Mouse (Mus musculus): ENCODE measurements around the gene Erg28. TPM values are rescaled to one million over a fixed set of nuclear protein-coding genes. Genes with fewer than 3 reads are reported as not detected.

Erg28 gene
- polyA plus RNA-seq, 1 experiment from 2014 or later, result 108 TPM

DNA sequence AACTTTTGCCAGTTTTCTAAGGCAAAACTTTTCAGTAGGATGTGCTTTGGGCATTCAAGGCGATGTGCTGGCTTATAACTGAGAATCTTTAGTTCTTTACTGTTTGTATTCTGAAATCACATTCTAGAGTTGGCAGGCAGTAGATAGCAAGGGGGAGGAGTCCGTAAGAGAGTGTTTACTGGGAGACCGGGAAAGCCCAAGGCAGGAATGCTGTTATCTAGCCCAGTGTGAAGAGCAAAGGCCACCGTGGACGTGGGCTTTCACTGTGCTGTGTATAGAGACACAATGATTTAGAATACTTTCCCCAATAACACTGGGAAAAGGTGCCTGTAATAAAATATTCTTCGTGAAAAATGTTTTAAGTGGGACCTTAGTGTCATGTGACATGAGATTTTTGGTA is 14.6 kb downstream of the Erg28 start:
- WGBS, result 81% methylated on average over 6 of the region's 6 CpGs
- H3K27ac ChIP-seq, result no peak overlapping the region
- H3K4me3 ChIP-seq, result no peak overlapping the region
- H3K9me3 ChIP-seq, result no peaks in the 10 kb centered on the region
- DNase-seq (ENCODE audit: low spot score), result no peak
- peaks cover 43% of the 10 kb centered on the region for H3K36me3 ChIP-seq
- no peaks in the 10 kb centered on the region for H3K27me3 ChIP-seq (ENCODE audit: insufficient read depth, poor library complexity, severe bottlenecking)
- H3K4me1 ChIP-seq (replicated peaks), result no peaks in the 10 kb centered on the region

DNA sequence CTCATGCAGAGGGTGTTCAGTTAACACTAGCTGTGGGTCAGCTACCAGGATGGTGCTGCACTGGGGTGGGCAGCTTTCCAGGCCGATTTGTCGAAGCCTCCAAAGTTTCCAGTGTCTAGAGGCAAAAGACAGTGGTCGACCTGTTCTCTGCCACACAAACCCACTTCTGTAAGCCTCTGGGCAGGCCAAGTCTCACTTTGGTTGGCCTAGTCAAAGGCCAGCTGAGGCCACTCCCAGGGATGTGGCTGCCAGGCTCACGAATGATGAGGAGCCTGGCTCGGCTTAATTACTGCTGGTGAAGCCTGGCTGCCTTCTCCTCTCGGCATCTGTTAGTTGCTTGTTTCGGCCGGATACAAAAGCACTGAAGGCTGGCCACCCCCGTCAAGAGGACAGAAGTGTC is 24.3 kb downstream of the Erg28 start:
- no peak overlapping the region for H3K4me3 ChIP-seq
- DNase-seq (ENCODE audit: low spot score), result no peak
- H3K36me3 ChIP-seq, result no peaks in the 10 kb centered on the region
- H3K27me3 ChIP-seq (ENCODE audit: insufficient read depth, poor library complexity, severe bottlenecking), result no peaks in the 10 kb centered on the region
- no peaks in the 10 kb centered on the region for H3K4me1 ChIP-seq (replicated peaks)
- H3K9me3 ChIP-seq, result no peaks in the 10 kb centered on the region
- H3K27ac ChIP-seq, result no peak overlapping the region
- 64% methylated on average over 9 of the region's 9 CpGs for WGBS

DNA sequence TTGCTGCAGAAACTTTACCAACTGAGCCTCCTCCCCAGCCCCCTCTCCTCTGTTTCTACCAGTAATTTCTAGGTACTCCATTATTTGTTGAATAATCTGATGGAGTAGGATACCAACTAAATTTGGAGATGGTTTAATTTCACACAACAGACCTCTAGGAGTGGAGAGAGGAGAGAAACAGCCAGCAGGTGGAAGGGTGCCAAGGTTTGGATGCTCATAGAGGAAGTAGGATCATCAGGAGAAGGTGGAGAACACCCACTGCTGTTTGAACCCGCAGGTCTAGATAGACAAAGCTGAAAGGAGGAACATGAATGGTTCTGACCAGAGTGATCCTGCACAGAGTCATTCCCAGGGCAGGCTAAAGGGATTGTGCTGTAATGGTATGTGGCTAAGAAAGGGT is 28.8 kb downstream of the Erg28 start:
- WGBS, result 76% methylated on average over 1 of the region's 1 CpGs
- no peak for DNase-seq (ENCODE audit: low spot score)
- no peaks in the 10 kb centered on the region for H3K36me3 ChIP-seq

DNA sequence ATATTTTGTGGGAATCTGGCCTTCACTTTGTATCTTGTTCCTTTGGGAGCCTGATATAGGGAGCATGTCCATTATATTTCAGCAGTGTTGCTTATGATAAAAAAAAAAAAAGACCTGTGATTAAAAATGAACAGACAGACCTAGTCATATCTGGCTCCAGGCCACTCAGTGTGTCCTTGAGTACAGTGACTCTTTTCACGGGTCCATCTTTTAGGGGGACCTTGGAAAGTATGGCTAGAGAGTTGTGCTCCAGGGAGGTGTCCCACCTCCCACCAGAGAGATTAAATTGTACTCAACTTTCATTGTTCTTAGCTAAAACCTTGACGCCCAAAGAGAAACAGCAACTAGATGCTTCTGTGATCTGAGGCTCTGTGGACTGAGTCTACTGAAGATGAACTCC is 30.3 kb downstream of the Erg28 start:
- no peaks in the 10 kb centered on the region for H3K36me3 ChIP-seq
- H3K27me3 ChIP-seq (ENCODE audit: insufficient read depth, poor library complexity, severe bottlenecking), result no peaks in the 10 kb centered on the region
- 84% methylated on average over 2 of the region's 2 CpGs for WGBS
- DNase-seq (ENCODE audit: low spot score), result no peak
- H3K4me1 ChIP-seq (replicated peaks), result peaks cover 6% of the 10 kb centered on the region; the same call in 1 of the 2 replicates
- H3K27ac ChIP-seq, result no peak overlapping the region
- no peaks in the 10 kb centered on the region for H3K9me3 ChIP-seq
- no peak overlapping the region for H3K4me3 ChIP-seq

More for the DNA sequence above, 28.8 kb downstream of the Erg28 start:
- no peak overlapping the region for H3K27ac ChIP-seq
- no peaks in the 10 kb centered on the region for H3K9me3 ChIP-seq
- no peaks in the 10 kb centered on the region for H3K27me3 ChIP-seq (ENCODE audit: insufficient read depth, poor library complexity, severe bottlenecking)
- H3K4me1 ChIP-seq (replicated peaks), result peaks cover 2% of the 10 kb centered on the region; the same call in 1 of the 2 replicates
- H3K4me3 ChIP-seq, result no peak overlapping the region

DNA sequence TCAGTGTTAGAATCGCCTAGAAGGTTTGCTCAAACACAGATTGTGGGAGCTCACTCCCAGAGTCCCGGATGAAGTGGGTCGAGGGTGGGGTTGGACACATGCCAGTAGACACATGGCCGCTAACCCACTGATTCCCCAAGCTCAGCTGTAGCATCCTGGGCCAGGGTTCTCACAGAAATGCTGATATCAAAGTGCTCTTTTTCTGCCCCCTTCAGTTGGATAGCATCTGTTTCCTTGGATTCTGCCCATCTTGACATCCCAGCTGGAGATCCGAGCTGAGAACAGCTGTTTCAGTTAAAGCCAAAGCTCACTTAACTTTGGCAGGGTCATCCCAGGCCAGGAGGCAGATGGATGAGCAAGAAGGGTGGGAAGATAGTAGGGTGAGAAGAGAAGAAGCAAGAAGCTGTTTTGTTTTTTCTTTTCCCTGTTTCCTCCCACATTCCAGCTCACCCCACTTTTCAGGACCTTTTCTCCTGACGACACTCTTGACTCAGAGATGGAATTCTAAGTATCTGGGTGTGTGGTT is 31.5 kb downstream of the Erg28 start:
- Histone ChIP-seq H3K27ac (no peak overlapping the region), H3K4me3 (no peak overlapping the region), H3K9me3 (no peaks in the 10 kb centered on the region), H3K36me3 (no peaks in the 10 kb centered on the region), H3K4me1 (replicated peaks) (peaks cover 6% of the 10 kb centered on the region; the same call in 1 of the 2 replicates), H3K27me3 (ENCODE audit: insufficient read depth, poor library complexity, severe bottlenecking) (no peaks in the 10 kb centered on the region)
- no peak for DNase-seq (ENCODE audit: low spot score)
- 78% methylated on average over 6 of the region's 6 CpGs for WGBS

DNA sequence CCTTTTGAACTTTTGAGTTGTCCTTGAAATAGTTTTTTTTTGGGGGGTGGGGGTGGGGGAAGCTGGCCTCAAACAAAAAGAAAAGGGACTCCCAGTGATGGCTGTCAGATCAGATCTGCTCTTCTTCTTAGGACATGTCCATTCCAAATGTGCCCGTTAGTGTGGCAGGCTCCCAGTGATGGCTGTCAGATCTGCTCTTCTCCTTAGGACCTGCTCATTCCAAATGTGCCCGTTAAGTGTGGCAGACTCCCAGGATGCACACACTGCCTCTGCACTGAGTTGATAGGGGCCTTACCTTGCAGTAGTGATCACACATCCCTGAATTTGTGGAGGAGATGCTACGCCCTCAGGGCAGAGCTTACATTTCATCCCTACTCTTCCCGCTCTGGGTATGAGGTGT is 32.2 kb downstream of the Erg28 start:
- Histone ChIP-seq H3K36me3 (no peaks in the 10 kb centered on the region), H3K4me3 (no peak overlapping the region), H3K27ac (no peak overlapping the region), H3K27me3 (ENCODE audit: insufficient read depth, poor library complexity, severe bottlenecking) (no peaks in the 10 kb centered on the region), H3K9me3 (no peaks in the 10 kb centered on the region), H3K4me1 (replicated peaks) (peaks cover 6% of the 10 kb centered on the region; the same call in 1 of the 2 replicates)
- DNase-seq (ENCODE audit: low spot score), result no peak
- WGBS, result 82% methylated on average over 4 of the region's 4 CpGs

DNA sequence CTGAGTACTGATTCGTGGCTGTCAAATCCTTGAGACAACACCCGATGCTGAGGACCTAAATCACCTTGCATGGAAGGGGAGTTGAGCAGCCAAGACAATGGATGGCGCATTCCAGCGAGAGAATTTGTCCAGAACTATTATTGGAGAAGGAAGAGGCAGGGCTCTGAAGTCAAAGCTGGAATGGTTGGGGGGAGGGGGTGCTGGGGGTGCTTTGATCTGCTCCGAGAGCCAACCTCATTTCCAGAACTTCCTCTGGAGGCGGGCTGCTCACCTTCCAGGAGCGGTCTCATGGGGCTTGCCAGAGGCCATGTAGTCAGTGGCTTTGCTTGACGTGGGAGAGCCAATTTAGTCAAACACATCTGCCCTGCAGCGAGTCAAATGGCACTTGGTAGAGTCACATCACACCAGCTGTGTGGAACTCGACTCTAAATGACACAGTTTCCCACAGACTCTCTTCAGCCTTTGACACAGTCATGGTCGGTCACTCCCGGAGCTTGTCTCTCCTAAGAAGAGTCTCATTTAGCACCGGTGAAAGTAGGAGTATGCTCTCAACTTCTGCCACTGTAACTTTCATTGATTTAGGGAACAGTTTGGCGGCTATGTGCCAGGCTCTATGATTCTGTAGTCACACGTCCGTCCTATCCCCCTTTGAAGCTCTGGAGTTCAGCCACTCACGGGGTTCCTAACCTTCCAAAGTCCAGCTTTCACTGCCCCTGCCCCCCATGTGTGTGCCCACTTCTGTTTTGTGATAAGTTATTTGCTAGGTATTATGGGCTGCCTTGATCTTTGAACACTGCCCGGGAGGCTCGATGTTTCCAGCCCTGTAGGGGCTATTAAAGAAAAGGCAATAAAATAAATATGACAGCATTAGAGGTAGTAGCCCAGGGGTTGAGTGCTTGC is 39.2 kb downstream of the Erg28 start:
- Histone ChIP-seq H3K4me1 (replicated peaks) (peaks cover 14% of the 10 kb centered on the region), H3K36me3 (no peaks in the 10 kb centered on the region), H3K27me3 (ENCODE audit: insufficient read depth, poor library complexity, severe bottlenecking) (no peaks in the 10 kb centered on the region), H3K4me3 (no peak overlapping the region), H3K27ac (no peak overlapping the region), H3K9me3 (no peaks in the 10 kb centered on the region)
- DNase-seq (ENCODE audit: low spot score), result no peak
- WGBS, result 76% methylated on average over 19 of the region's 19 CpGs

DNA sequence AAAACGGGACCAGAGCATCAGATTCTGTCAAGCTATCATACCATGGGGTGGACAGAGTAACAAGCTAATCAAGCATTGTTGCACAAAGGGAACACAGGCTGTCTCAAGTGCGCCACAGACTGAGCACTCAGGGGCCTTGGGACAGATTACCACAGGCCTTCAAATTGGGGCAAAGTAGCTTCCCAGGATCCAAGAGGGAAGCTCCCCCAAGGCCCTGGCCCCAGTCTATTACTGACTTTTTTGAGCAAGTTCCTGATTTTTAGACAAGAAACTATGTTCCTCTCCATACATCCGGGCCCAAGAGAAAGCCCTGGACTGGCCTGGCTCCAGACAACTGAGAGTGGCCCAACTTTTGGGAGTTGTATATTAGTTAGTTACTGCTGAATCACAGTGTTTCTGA is 42.7 kb downstream of the Erg28 start:
- Histone ChIP-seq H3K4me3 (no peak overlapping the region), H3K36me3 (no peaks in the 10 kb centered on the region), H3K27ac (no peak overlapping the region), H3K9me3 (no peaks in the 10 kb centered on the region), H3K4me1 (replicated peaks) (peaks cover 23% of the 10 kb centered on the region), H3K27me3 (ENCODE audit: insufficient read depth, poor library complexity, severe bottlenecking) (no peaks in the 10 kb centered on the region)
- no peak for DNase-seq (ENCODE audit: low spot score)
- 85% methylated on average over 3 of the region's 3 CpGs for WGBS

DNA sequence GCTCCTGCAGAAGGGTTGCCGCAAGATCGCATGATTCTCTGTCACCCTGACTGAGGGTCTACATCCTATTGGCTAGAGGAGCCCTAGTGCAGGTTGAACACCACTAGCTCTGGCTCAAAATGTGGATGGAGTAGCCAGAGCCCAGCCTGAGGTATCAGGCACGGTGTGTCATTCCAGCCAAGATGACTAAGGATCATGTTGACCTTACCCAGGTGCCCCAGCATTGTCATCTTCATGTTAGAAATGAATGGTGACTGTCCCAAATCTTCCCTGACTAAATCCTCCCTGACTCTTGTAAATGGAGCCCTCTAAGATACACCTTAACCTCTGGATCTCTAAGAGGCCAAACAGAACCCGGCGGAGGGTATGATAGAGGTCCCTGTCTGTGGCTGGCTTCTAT is 44.6 kb downstream of the Erg28 start:
- H3K27me3 ChIP-seq (ENCODE audit: insufficient read depth, poor library complexity, severe bottlenecking), result no peaks in the 10 kb centered on the region
- 92% methylated on average over 5 of the region's 5 CpGs for WGBS
- peaks cover 13% of the 10 kb centered on the region for H3K4me1 ChIP-seq (replicated peaks)

DNA sequence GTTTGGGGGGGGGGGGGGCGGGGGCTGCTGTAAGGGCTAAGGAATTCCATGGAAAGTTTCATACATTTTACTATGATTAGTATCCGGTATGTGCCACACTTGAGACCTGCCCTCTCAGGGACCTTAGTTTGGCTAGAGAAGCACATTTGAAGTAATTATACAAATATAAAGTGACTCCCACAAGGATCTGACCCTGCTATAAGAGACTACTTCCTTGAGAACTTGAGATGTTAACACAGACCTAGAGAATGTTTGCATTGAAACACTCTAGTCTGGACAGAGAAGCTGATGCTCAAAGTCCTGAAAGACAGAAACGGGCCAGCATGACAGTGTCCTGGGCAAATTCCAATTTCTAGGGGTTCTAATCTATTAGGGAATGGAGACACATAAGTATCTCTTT is 45.4 kb downstream of the Erg28 start:
- peaks cover 13% of the 10 kb centered on the region for H3K4me1 ChIP-seq (replicated peaks)
- no peaks in the 10 kb centered on the region for H3K27me3 ChIP-seq (ENCODE audit: insufficient read depth, poor library complexity, severe bottlenecking)
- H3K4me3 ChIP-seq, result no peak overlapping the region
- H3K9me3 ChIP-seq, result 0 out of 2 replicates have a peak, but pooled peaks cover under 1% of the 10 kb centered on the region
- WGBS, result 86% methylated on average over 3 of the region's 3 CpGs
- DNase-seq (ENCODE audit: low spot score), result no peak
- H3K27ac ChIP-seq, result no peak overlapping the region
- H3K36me3 ChIP-seq, result no peaks in the 10 kb centered on the region

More for the DNA sequence above, 44.6 kb downstream of the Erg28 start:
- no peak overlapping the region for H3K4me3 ChIP-seq
- H3K36me3 ChIP-seq, result no peaks in the 10 kb centered on the region
- H3K27ac ChIP-seq, result no peak overlapping the region
- no peaks in the 10 kb centered on the region for H3K9me3 ChIP-seq
- DNase-seq (ENCODE audit: low spot score), result no peak

DNA sequence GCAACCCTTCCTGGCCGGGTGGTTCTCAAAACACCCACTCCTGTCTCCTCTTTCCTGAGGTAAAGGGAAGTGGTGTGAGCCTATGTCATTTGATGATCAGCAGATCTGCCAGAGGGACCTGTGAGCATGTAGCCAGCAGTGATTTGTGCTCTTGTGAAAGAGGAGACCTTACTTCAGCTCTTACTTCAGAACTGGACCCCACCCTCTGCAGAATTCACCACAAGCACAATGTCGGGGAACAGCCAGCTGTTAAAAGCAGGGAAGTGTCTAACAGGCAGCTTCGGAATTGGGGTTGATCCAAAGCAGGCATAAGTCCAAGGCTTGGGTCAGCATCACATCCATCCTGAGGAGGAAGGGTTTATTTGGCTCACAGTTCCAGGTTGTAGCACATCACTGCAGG is 53.0 kb downstream of the Erg28 start:
- Histone ChIP-seq H3K27ac (no peak overlapping the region), H3K9me3 (0 out of 2 replicates have a peak, but pooled peaks cover 4% of the 10 kb centered on the region), H3K4me1 (replicated peaks) (no peaks in the 10 kb centered on the region), H3K4me3 (no peak overlapping the region), H3K27me3 (ENCODE audit: insufficient read depth, poor library complexity, severe bottlenecking) (no peaks in the 10 kb centered on the region), H3K36me3 (no peaks in the 10 kb centered on the region)
- 78% methylated on average over 3 of the region's 3 CpGs for WGBS
- DNase-seq (ENCODE audit: low spot score), result no peak

DNA sequence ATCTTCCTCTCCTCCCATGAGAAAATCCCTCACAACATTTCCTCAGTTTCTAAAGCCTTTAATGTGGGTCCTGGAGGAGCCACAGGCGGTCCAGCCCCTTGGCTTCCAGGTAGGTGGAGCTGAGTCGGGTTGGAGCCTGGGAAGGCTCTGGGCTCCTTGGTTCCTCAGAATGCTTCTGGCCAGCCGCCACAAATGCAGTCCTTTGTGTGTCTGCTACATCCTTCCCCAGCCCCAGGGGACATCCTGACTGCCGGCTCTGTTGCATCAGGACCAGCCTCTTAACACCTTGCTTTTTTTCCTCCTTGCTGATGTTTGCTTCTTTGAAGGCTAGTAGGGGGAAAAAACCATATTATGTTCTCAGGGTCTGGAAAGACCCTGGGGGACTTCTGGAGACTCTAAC is 56.6 kb downstream of the Erg28 start:
- Histone ChIP-seq H3K4me1 (replicated peaks) (no peaks in the 10 kb centered on the region), H3K27ac (no peak overlapping the region), H3K27me3 (ENCODE audit: insufficient read depth, poor library complexity, severe bottlenecking) (no peaks in the 10 kb centered on the region), H3K4me3 (no peak overlapping the region), H3K36me3 (no peaks in the 10 kb centered on the region), H3K9me3 (no peaks in the 10 kb centered on the region)
- no peak for DNase-seq (ENCODE audit: low spot score)
- 50% methylated on average over 4 of the region's 4 CpGs for whole genome bisulfite sequencing

DNA sequence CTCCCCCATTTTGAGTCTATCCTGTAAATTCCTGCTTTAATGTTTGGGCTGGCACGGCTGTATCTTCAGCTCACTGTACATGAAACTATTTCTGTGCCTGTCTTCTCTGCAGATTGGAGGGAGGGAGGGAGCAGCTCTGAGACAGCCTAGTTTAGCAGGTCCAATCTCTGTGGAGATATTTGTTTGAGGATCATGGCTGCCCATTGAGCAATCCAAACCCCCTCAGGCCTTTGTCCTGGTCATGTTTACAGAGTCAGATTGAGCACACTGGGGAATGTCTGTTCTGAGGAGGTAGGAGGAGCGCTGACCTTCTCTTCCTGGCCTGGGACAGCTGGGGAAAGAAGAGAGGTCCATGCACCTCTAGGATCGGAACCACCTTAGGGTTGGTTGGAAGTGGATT is 58.1 kb downstream of the Erg28 start:
- DNase-seq (ENCODE audit: low spot score), result no peak
- H3K9me3 ChIP-seq, result no peaks in the 10 kb centered on the region
- H3K27ac ChIP-seq, result no peak overlapping the region
- H3K4me3 ChIP-seq, result no peak overlapping the region
- no peaks in the 10 kb centered on the region for H3K36me3 ChIP-seq
- 82% methylated on average over 3 of the region's 3 CpGs for WGBS
- H3K27me3 ChIP-seq (ENCODE audit: insufficient read depth, poor library complexity, severe bottlenecking), result no peaks in the 10 kb centered on the region
- H3K4me1 ChIP-seq (replicated peaks), result no peaks in the 10 kb centered on the region

All from hindbrain, embryonic 10.5 days (tissue).